Mouse (Mus musculus) forebrain, embryonic 11.5 days (tissue): ENCODE measurements around the gene Ftl1. TPM values are rescaled to one million over a fixed set of nuclear protein-coding genes. Genes with fewer than 3 reads are reported as not detected.
A peak's percentile ranks its signal among the peaks of the same experiment; 100 is the strongest.

Source experiments
- ATAC-seq: fragments of 200-750 bp; cut with Nextera tagmentation; replicated peaks from 2 replicates; pipeline ENCODE4 v1.8.0; 2017; ENCODE audit warnings: moderate TSS enrichment; ENCODE audit not compliant: low FRiP score
- DNase-seq: peaks from one replicate; pipeline ENCODE4 v3.0.0-alpha.2; 2017; ENCODE audit warnings: low spot score
- H3K27ac ChIP-seq: fragments of 300-500 bp; sonication (generic); 2 replicates; pipeline ENCODE4 v1.5.1; 2014; ENCODE audit warnings: low read depth, low read length
- H3K27me3 ChIP-seq: fragments of 300-500 bp; sonication (generic); 2 replicates; pipeline ENCODE4 v1.6.1; 2014; ENCODE audit warnings: mild to moderate bottlenecking, low read length, mixed read lengths; ENCODE audit not compliant: control insufficient read depth, insufficient read depth
- H3K36me3 ChIP-seq: fragments of 300-500 bp; sonication (generic); 2 replicates; pipeline ENCODE4 v1.6.1; 2014; ENCODE audit warnings: mild to moderate bottlenecking, low read length, moderate library complexity, mixed read lengths; ENCODE audit not compliant: control insufficient read depth, insufficient read depth
- H3K4me1 ChIP-seq: fragments of 300-500 bp; sonication (generic); replicated peaks from 2 replicates; pipeline ENCODE4 v1.6.1; 2014; ENCODE audit warnings: low read length, mixed read lengths; ENCODE audit not compliant: control insufficient read depth, insufficient read depth
- H3K4me2 ChIP-seq: fragments of 300-500 bp; sonication (generic); 2 replicates; pipeline ENCODE4 v1.6.1; 2014; ENCODE audit warnings: low read depth, mild to moderate bottlenecking, low read length, moderate library complexity, mixed read lengths; ENCODE audit not compliant: severe bottlenecking
- H3K4me3 ChIP-seq: fragments of 300-500 bp; sonication (generic); 2 replicates; pipeline ENCODE4 v1.5.1; 2014; ENCODE audit warnings: low read depth, low read length
- H3K9ac ChIP-seq: fragments of 300-500 bp; sonication (generic); 2 replicates; pipeline ENCODE4 v1.6.1; 2014; ENCODE audit warnings: low read length
- H3K9me3 ChIP-seq: fragments of 300-500 bp; sonication (generic); 2 replicates; pipeline ENCODE4 v1.6.1; 2016; ENCODE audit warnings: low read length, mixed read lengths; ENCODE audit not compliant: control insufficient read depth
- WGBS: fragments of 180-500 bp; shearing (Covaris S2); extraction: QIAGEN DNeasy Blood & Tissue Kit; methylation state at CpG from one replicate; pipeline ENCODE4 v1.1.7; 2014; 5-methylcytosine and 5-hydroxymethylcytosine counted together
- polyA plus RNA-seq: library from polyadenylated mRNA; unstranded; fragments of >200 nt; fragmentation: Nextera tagmentation; extraction: Ambion mirVana; gene quantifications from 2 replicates; pipeline ENCODE4 v1.2.1, GENCODE M21; 2014

Gene Ftl1
- polyA plus RNA-seq, 1 experiment from 2014 or later = 4,947 TPM

DNA sequence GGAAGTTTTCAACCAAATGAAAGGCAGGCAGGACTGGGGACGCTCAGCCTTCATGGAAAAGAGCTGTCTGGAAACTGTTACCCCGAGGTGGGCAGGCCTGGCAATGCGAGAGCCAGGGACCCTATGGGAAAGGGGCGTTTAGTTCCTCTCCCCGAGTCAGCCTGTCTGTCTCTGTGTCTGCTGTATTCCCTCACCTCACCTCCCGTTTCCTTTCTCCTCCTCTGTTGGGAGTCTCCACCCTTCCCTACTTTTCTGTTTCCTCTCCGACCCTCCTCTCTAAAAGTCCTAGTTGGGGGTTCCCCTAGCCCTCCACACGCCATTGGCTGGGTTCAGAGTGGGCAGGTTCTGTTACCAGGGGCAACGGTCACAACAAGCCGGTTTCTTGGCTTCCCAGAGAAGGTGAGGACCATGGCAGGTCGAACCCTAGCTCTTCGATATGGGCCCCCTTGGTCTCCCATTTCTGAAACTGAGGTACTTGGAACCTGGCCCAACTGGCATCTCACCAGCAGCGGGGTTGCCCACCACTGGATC lies 41.7 kb downstream of the Ftl1 start:
- WGBS = 11% methylated on average over 13 of the region's 13 CpGs
- Histone ChIP-seq H3K4me3 (no peak overlapping the region), H3K27me3 (peaks cover 66% of the 10 kb centered on the region), H3K9me3 (no peaks in the 10 kb centered on the region), H3K36me3 (peaks cover 12% of the 10 kb centered on the region; the same call in 1 of the 2 replicates), H3K27ac (no peak overlapping the region), H3K4me1 (peaks cover 13% of the 10 kb centered on the region; the same call in 1 of the 2 replicates), H3K4me2 (no peak overlapping the region), H3K9ac (no peak overlapping the region)
- no peak for DNase-seq
- no peak for ATAC-seq

DNA sequence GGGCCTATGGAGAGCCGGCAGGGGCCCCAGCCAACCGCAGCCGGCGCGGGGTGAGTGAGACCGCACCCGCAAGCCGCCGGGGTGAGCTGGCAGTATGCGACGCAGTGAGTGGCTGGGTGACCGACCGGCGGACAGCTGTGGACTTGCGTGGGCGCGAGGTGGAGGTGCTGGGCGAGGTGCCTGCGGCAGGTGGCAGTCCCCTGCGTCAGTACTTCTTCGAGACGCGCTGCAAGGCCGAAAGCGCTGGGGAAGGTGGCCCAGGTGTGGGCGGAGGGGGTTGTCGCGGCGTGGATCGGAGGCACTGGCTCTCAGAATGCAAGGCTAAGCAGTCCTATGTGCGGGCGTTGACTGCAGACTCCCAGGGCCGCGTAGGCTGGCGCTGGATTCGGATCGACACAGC lies 44.0 kb downstream of the Ftl1 start:
- Histone ChIP-seq H3K9me3 (no peaks in the 10 kb centered on the region), H3K4me2 (no peak overlapping the region), H3K27ac (no peak overlapping the region), H3K9ac (no peak overlapping the region), H3K27me3 (peaks cover 82% of the 10 kb centered on the region), H3K36me3 (no peaks in the 10 kb centered on the region), H3K4me1 (peaks cover 13% of the 10 kb centered on the region; the same call in 1 of the 2 replicates), H3K4me3 (no peak overlapping the region)
- 11% methylated on average over 37 of the region's 37 CpGs for WGBS
- ATAC-seq = no peak
- DNase-seq = no peak

GRCm38 (mm10) chr7:45414740-45415224 lies 44.9 kb downstream of the Ftl1 start:
- Histone ChIP-seq H3K27me3 (peaks cover 79% of the 10 kb centered on the region), H3K36me3 (no peaks in the 10 kb centered on the region), H3K4me2 (no peak overlapping the region), H3K9me3 (no peaks in the 10 kb centered on the region), H3K4me1 (peaks cover 13% of the 10 kb centered on the region; the same call in 1 of the 2 replicates), H3K27ac (no peak overlapping the region), H3K4me3 (no peak overlapping the region), H3K9ac (no peak overlapping the region)
- ATAC-seq (no peak), DNase-seq (no peak)
- WGBS = 38% methylated on average over 12 of the region's 12 CpGs

- DNase-seq (no peak), ATAC-seq (0 out of 2 replicates have a peak, but pooled peaks have one; percentile 11)
- Histone ChIP-seq H3K9ac (peak overlapping the region; percentile 53), H3K4me1 (peaks cover 13% of the 10 kb centered on the region; the same call in 1 of the 2 replicates), H3K4me2 (peak overlapping the region; percentile 82), H3K36me3 (no peaks in the 10 kb centered on the region), H3K4me3 (peak overlapping the region; percentile 44), H3K27ac (no peak overlapping the region), H3K9me3 (no peaks in the 10 kb centered on the region), H3K27me3 (peaks cover 81% of the 10 kb centered on the region)
- 3% methylated on average over 27 of the region's 27 CpGs for WGBS
These were observed 45.6 kb downstream of the Ftl1 start for GRCm38 (mm10) chr7:45413864-45414739.

- Histone ChIP-seq H3K9ac (peak within 1 kb of the TSS; percentile 53), H3K4me3 (peak within 1 kb of the TSS; percentile 44), H3K4me2 (peak within 1 kb of the TSS; percentile 82), H3K4me1 (peaks cover 13% of the 10 kb centered on the region; the same call in 1 of the 2 replicates), H3K9me3 (no peaks in the 10 kb centered on the region), H3K27me3 (peaks cover 81% of the 10 kb centered on the region), H3K27ac (no peak within 1 kb of the TSS), H3K36me3 (no peaks in the 10 kb centered on the region)
- peak; percentile 32 for ATAC-seq
- WGBS = 3% methylated on average over 43 of the region's 45 CpGs
- peak; percentile 75 for DNase-seq
These were observed 46.4 kb downstream of the Ftl1 start, which contains the start of gene Ntf5 for GRCm38 (mm10) chr7:45413113-45413863. Gene Ntf5, plus strand, starts transcription at chr7:45413695.

DNA sequence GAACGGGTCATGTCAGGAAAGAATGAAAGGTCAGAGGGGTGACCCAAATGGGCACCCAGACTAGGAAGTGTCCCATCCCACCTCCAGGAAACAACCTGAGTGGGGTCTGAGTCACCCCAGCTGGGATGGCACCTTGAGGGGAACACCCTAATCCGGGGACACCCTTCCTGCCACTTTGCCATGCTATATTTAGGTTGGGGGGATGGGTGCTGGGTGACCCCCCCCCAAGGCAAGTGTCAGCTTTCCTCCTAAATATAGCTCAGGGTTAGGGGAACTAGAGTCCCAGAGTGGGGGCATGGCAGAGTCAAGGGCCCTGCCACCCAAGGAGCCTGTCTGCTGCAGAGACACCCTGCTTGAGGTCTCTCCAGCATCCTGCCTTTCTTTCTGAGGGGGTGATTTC lies 47.3 kb downstream of the Ftl1 start:
- H3K4me3 ChIP-seq = no peak overlapping the region
- no peak overlapping the region for H3K27ac ChIP-seq
- DNase-seq (no peak), ATAC-seq (no peak)
- peaks cover 87% of the 10 kb centered on the region for H3K27me3 ChIP-seq
- no peak overlapping the region for H3K4me2 ChIP-seq
- no peak overlapping the region for H3K9ac ChIP-seq
- H3K9me3 ChIP-seq = no peaks in the 10 kb centered on the region
- WGBS = 94% methylated on average over 2 of the region's 2 CpGs
- H3K36me3 ChIP-seq = no peaks in the 10 kb centered on the region
- H3K4me1 ChIP-seq = peaks cover 13% of the 10 kb centered on the region; the same call in 1 of the 2 replicates

GRCm38 (mm10) chr7:45409497-45410163 lies 50.1 kb downstream of the Ftl1 start:
- peaks cover 13% of the 10 kb centered on the region; the same call in 1 of the 2 replicates for H3K4me1 ChIP-seq
- ATAC-seq (no peak), DNase-seq (peak; percentile 41)
- WGBS = 86% methylated on average over 8 of the region's 8 CpGs
- H3K36me3 ChIP-seq = no peaks in the 10 kb centered on the region
- no peak overlapping the region for H3K4me2 ChIP-seq
- no peaks in the 10 kb centered on the region for H3K9me3 ChIP-seq
- no peak overlapping the region for H3K4me3 ChIP-seq
- no peak overlapping the region for H3K27ac ChIP-seq
- H3K27me3 ChIP-seq = peaks cover 85% of the 10 kb centered on the region
- no peak overlapping the region for H3K9ac ChIP-seq

GRCm38 (mm10) chr7:45408949-45409348 lies 50.7 kb downstream of the Ftl1 start:
- Histone ChIP-seq H3K27ac (no peak overlapping the region), H3K9me3 (no peaks in the 10 kb centered on the region), H3K4me2 (no peak overlapping the region), H3K27me3 (peaks cover 78% of the 10 kb centered on the region), H3K36me3 (no peaks in the 10 kb centered on the region), H3K4me1 (peaks cover 10% of the 10 kb centered on the region; the same call in 1 of the 2 replicates), H3K9ac (no peak overlapping the region), H3K4me3 (no peak overlapping the region)
- WGBS = 88% methylated on average over 17 of the region's 17 CpGs
- ATAC-seq (no peak), DNase-seq (peak; percentile 41)
